Mouse (Mus musculus) frontal cortex, postnatal 14 days (tissue): ENCODE data around the gene Ablim1.

Source experiments
- DNase-seq, 2 experiments: peaks; one replicate each; pipeline ENCODE4 v3.0.0; 2022; ENCODE audit warnings: low spot score in 2 of 2

Ablim1 gene

DNA sequence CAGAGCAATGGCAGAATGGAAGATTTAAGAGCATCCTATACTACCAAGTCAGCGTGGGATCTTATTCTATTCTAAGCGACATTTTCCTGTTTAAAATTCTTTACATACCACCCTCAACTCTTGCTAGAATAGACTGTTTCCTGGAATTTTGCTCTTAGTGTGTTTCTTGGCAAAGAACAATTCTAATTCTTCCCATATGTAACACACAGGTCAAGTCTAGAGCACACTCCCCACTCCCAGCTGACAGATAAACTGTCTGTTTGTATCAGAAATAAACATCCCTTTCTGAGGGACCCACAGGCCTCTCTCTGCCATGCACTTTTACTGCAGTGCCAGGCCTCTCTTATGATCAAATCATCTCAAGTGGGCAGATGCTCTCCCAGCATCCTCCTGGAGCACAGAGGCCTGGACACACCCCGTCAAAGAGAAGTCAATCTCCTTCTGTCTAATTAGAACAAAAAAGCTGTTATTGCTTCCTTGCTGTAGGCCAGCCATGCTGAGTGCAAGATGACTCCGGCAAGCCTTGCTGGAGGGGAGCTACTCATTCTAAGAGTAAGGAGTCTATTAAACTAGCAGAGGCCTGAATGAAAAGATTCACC, 211.3 kb downstream of the Ablim1 start:
- DNase-seq: no peak

DNA sequence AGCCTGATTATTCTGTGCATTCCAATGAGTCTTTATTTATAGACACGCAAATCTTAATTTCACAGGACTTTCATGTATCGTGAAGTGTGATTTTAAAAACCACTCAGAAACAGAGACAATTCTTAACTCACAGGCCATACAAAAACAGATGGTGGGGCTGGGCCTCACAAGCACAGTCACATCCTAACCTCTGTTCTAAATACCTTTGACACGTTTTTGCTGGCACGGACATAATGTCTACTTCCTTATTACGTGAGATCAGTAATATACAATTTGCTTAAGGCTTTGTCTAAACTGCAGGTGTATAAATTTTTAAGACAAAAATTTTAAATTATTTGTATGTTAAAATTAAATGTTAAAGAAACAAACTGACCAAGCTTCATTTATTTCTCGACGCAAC, 212.7 kb downstream of the Ablim1 start:
- DNase-seq: no peak

DNA sequence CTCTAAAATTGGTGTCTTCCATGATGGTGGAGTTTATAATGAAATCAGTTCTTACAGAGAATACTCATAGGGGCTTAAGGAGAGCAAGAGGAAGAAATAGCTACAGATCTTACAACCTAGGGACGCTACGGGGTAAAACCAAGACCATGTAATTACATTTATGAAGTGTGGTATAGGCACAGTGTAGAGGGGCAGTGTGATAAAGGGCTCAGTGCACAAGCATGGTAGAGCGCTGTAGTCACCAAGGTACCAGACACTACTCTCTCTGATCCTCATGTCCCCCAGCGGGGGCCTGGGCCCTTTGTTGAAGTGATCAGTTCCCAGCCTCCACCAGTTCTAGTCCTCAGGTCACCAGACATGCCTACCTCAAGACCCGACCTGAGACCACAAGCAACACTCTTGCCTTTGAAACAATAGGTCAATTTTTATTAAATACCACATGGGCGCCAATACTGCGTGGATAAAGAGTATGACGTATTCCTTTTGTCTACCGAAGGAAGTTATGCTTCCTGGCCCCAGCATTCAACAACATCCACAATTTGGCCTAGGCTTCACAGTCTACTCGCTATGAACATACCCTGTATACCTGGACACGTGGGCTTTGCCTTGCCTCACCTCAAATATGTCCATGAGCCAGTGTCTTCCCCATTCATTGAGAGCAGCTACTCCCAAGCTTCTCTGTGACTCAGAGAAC, 213.8 kb downstream of the Ablim1 start:
- no peak for DNase-seq

DNA sequence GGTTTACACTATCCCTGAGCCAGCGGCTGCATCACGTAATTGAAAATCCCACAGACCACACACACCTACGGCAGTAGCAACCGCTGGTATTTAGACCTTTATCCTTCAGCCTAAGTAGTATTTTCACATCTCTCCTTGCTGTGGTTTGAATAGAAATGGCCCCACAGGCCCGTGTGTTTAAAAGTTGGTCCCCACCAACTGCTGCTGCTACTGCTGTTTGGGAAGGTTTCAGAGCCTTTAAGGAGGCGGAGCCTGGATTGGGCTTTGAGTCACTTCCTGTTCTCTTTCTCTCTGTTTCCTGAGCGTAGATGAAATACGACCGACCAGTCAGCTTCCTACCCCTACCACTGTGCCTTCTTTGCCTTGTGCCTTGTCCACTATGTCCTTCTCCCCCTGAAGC, 214.7 kb downstream of the Ablim1 start:
- no peak for DNase-seq

DNA sequence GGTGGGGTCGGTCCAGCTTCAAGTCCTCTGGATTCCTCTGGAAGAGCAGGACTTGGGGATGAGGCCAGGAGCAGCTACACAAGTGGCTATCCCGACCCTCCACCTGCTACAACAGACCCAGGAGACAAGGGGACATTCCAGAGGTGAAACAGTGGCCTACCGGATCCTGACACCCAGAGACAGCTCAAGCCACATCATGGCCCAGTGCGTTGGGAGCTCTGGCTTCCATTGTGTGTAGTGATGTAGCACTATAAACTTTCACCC, 215.7 kb downstream of the Ablim1 start:
- DNase-seq: no peak

DNA sequence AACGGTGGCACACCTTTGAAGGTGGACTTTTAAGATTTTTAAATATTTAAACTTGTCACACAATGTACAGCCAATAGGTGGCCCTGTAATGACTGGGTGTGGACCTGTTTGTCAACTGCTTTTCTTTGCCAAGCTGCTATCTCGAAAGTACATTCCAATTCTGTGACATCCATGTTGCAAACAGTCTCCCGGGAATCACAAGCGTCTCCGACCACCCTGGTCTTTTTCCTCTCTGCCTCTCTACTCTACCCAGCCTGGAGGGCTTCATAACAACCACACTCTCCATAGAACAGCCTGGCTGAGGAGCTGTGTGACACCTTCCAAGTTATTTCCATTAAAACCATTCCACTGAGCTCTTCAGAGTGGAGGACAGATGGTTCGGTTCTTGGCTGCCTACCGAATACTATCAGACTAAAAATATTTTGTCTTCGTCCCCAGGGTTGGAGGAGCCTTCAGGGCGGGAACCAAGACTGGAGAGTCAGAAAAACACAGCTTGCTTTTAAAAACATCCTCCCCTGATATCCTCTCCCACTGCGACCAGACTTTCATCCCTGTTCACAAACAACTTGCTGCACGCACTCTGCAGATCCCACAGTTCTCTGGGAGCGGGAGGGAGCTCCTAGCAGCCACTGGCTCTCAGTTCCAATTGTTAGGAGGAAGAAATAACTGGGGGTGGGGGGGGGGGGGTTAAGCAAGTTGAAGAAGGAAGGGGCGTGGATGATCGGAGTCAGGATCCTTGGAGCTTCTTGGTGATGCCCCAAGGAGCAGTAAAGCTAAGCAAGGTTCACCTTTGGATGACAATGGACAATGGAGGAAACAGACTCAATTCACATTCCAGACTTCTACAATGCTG, 216.3 kb downstream of the Ablim1 start:
- peak; percentile 33 to 35 for DNase-seq

DNA sequence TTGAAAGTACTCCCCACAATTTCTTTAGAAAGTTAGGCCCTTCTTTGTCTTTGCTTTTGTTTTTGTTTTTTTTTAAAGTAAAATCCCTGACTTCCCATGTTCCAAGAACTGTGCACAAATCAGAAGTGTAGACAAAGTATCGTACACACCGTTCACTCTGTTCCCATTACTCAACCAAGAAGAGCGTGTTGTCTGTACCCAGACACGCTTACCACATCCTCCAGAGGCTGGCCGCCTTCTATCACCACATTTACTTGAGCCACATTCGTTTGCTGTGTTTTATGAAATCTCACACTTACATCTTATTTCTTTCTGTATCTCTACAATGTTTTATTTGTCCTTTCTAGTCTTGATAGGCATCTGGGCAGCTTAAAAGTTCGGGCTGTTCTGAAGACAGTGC, 219.4 kb downstream of the Ablim1 start:
- no peak for DNase-seq

DNA sequence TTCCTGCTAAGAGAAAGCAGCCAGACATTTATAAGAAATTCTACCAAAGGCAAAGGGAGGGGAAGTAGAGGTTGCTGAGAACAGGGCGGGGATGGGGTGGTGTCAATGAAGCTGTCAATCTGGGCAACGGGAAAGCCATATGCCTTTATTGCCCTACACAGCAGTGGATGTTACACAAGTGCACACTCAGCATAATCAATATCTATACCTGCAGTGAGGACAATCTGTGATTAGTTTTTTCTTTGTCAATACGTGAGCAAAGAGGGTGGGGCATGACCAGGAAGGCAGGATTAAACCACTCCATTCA, 221.1 kb downstream of the Ablim1 start:
- DNase-seq: no peak

DNA sequence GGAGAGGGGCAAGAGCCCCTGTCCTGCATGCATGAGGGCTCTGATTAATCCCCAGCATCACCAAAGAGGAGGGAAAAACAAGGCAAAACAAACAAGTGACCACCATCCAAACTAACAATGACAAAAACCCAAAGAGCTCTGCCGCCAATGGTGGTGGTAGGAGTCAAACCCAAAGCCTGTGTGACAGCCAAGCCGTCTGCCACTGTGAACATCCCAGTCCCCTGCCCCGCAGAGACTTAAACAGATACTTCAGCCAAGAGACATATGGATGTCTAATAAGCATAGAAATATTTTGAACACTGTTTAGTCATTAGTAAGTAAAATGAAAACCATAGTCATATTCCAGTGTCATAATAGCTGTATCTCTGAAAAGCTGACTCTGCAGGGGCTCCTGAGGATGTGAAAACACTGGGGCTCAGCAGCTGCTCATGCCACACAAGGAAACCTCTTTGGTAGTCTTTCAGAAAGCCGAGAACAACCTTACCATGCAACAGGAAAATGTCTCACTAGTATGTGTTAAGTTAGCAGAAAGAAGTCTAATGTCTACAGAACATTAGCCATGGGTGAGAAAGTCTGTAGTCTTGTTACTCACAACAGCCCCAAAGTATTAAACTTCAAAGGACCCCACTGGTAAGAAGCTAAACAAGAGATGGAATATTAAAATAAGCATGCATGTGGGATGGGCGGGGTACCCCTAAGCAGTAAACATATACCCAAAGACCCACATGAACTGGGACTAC, 221.6 kb downstream of the Ablim1 start:
- DNase-seq: no peak

DNA sequence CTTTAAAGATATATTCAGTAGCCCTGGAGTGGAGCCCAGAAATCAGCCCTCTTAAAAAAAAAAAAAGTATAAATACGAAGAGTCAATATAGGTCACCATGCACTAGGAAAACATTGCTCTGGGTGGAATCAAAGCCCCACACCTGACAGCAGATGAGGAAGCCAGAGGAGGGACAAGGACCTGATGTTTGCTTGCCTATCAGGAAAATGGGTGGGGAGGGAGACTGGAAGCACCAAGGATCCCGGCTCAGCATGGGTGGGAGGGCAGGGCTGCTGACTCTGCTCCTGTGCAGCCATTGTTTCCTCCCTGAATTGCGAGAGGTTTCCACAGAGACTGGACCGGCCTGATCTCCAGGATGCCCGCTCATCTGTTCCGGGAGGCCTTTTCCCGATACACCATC, 223.4 kb downstream of the Ablim1 start:
- no peak for DNase-seq

DNA sequence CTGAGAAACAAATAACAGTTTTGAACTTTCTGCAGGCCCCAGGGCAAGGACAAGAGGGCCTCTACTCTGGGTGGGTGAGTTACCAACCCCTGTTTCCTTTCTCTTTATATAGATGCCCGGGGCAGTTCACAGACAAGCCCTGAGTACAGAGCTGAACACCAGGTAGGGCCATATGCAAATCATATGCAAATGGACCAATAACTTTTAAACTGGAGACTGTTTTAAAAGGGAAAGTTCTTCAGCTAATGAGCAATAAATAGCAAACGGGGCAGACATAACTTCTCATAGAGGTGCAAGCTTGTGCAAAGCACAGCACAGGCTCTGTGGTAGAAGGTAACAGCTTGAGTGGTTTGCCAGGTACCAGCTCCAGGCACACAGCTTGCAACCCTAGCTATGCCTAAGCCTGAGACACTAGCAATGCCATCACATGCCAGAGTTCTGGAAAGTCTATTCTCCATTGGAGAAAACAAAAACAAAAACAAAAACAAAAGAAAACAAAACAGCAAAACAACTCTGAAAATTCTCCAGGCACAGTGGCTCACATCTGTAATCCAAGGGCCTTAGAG, 225.8 kb downstream of the Ablim1 start:
- DNase-seq: no peak

DNA sequence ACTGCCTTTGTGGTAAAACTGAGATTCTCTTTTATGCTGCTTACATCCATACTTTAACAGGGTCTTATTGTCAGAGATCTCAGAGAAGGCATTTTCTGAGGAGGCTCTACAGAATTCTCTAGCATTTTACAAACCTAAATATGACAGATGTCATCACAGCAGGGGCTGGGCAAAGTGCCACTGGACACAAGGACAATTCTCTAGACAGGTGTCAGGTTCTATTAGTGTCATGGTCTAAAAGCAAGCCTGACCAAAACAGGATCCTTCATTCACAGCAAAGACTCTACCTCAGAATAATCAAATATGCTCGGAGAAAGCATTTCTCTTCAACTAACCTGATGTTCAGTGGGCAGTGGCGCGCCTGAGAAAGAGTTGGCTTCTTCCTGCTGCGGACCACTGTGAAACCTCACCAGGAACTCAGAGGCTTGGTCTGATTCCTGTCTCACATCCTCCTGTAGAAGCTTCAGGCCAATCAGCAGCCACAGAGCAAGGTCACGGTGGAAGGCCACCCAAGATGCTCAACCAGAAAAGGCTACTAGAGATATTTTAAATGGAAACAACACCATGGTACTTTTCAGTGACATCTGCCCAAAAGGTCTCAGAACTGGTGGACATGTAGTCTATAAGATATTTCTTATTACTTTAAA, 230.1 kb downstream of the Ablim1 start:
- no peak for DNase-seq

DNA sequence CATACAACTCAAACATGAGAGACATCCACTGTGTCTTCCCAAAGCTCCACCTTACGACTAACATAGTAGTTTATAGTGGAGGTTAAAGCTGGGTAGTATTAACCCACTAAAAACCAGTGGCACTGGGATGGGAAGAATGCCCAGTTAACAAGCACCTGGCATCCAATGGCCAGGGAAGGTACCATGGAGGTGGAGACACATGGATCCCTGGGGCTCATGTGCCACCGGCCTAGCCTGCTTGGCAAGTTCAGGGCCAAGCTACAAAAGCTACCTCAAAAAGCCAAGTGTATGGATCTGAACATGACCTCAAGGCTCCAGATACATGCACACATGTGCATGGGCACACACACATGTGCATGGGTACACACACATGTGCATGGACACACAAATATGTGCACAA, 230.8 kb downstream of the Ablim1 start:
- no peak for DNase-seq

DNA sequence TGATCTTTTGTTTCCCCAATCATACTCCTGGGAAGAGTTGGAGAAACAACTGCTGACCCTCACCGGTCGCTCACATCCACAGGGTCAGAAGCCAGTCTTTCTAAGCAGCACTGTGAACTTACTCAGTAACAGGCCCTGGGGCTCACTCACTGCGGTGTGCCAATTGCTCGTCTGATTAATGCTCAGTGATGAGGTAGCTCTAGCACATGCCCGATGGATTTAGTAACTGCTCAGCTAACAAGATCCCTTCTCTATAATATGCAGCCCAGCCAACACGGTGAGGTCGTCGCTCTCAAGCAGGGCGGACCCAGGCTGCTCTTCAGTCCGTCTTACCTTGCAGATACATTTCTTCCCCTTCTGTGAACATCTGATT, 231.6 kb downstream of the Ablim1 start:
- no peak for DNase-seq

DNA sequence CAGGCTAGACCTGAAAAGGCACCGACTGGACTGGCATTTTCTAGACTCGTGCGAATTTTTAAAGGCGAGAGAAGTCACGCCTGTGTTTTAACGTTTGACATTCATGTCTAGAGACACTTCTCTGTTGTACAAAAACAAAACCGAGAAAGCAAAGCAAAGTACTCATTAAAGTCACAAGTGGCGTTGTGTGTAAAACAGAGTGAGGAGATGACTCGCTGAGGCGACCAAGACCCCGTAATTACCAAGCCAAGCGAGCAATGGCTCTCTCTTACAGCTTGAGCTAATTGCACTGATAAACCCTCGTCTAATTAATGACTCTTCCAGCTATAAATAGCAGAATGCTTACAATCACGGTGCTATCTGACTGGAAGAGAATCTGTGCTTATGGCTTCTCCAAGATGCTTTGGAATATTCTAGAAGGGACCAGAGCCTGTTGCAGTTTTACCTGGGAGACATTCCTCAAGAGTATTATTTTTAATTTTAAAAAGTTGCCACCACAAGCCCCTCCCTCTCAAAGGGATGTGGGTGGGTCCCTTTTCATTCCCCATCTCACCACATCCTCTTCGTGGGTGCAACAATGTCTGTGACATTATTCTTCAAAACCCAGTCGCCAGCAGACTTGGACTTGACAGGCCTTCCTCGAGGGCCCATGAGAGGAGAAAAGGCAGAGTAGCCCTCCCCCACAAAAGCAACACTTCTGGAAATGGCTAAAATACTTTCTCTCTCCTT, 232.1 kb downstream of the Ablim1 start:
- DNase-seq: no peak

DNA sequence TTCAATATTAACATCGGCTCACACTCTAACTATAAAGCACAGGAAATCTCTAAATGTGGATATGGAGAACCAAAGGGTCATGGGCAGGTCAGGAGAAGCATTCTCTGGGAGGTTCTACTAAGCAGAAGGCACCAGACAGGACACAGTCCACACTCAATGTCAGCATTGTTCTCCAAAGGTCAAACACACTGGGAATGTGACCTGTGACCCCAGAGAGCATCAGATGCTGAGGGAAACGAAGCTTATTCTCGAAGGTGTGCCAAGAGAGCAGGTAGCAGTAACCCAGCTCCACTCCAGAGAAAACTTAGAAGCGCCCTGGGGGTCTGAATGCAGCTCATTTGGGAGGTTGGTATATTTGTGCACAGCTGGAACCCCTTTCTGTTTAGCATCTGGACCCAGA, 233.2 kb downstream of the Ablim1 start:
- no peak for DNase-seq

DNA sequence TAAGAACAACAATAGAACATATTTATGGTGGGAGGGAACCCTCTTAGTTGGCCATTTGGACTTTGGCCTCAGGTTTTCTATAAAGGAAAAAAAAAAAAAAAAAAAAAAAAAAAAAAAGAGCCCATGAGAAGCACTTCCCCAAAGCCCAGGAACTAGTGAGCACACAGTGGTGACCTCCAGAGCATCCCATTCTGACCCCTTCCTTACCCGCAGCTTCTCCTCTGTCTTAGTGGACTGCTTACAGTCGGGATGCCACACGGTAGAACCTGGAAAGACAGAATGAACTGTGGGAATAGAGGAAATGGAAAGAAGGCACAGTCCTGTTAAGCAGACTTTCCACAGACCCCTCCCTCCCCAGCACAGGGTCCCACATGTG, 235.1 kb downstream of the Ablim1 start:
- DNase-seq: no peak

DNA sequence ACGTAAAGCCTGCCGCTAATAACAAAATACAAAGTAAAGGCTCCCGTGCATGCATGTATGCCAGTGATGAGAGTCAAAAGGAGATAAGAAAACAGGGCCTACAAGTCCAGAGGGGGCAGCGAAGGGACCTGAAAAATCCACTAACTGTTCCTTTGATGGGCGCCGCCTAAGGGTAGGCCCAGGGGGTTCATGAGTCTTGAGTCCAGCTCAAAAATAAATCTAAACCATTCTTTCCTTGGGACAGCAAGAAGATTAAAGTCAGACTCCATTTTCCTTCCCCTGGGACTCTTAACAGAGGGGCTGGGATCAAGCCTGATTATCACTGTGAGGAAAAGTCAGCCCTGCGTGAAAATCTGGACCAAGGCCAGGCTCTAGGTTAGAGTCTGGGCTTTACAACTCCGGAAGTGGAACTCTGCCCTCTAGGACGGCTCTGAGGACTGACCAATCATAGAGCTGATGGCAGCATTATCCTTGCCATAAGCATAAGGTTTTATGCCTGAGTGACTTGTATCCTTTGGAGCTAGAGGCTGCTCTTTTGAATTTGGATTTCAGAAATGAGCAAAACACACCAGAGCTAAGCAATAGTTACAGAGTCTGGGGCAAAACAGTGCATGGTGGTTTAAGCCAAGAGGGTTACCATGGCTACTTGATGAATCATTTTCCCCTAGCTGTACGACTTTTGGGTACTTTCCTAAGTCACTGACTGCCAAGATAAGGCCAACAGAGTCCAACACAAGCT, 235.7 kb downstream of the Ablim1 start:
- no peak for DNase-seq

DNA sequence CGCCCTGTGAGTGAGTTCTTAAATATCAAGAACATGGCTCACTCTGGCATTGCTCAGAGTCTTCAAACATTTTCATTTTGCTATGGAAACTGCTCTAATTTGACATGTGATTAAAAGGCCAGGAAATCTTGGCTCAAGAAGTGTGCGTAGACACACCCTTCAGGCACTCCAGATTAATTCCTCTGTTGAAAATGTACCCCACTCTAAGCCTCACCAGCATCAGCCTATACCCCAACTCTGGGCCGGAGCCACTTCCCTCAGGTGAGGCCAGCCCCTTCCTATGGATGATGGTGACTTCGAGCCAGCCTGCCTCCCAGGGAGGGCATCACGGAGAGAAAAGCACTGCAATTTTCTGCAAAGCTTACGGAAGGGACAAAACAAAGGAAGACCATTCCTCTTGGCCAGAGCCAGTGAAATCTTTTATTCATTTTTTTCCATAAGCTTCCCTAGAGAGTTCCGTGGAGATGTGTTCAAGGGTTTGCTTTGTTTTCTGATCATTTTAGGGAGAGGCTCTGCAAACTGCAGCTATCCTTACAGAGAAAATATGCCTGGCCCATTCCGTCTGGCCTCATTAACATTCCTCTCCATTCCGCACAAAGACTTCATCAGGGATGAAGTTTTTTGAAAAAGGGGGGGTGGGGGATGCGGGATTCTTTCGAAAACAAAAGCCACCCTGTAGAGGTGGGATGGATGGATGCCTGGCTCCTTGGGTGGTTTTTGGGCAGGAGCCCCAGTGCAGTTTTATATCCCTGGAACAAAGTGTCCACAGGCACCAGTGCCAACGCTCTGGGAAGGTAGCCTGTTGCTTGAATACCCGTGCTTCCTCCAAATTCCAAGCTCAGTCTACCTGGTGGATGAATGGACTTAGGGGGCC, 236.7 kb downstream of the Ablim1 start:
- no peak for DNase-seq

DNA sequence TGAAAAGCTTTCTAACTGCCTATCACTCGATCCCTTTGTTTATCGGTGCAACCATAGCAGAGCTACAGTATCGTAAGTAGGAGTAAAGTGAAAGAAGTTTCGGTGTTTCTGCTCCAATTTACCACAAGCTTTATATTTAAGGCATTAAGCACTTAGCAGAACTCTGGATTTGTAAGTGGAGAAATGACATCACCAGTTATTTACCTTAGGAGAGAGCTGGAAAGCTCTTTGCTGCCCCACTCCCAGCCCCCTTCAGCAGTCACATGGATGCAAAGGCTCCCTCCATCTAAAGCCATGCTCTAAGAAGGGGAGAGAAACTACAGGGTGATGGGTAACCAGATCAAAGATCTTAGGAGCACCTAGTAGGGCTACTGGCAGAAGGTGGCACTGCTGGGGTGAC, 241.3 kb downstream of the Ablim1 start:
- no peak for DNase-seq
